Mouse (Mus musculus): ENCODE results near the gene Gm5930. TPM values are rescaled to one million over a fixed set of nuclear protein-coding genes. Genes with fewer than 3 reads are reported as not detected.
"Not testable (repeated sequence)": the region's sequence is repeated elsewhere in the genome, so short reads cannot be mapped to it uniquely, and the experiment has no call there.

Gm5930 gene
- 0.05 TPM in 1 of 2 replicates, not detected in the other for polyA plus RNA-seq (2012)

GRCm38 (mm10) chr14:44338484-44338883, at the start of gene Gm5930:
Gm5930 (minus strand) TSS chr14:44338584.
- not testable (repeated sequence) for TF ChIP-seq GATA1 (IDR thresholded peaks at IDR 0.05; ENCODE audit: low read length)

DNA sequence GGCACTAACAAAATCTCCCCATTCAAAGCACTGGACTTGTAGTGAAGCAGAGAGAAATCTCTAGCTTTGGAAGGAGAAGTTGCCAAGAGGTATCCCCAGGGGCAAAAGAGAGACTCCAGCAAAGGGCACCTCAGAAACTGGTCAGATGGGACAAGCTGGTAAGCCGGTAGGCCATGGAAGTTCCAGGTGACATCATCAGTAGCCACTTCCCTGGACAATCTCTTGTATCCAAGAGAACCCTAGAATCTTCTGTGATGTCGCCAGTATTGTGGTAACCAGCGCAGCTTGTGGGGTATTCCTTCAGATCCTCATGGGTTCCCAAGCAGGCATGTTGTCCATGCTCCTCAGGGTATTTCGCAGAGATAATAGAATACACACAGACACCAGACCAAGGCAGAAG, 26.7 kb upstream of the Gm5930 start, which contains the start of gene Gm8229:
Gene Gm8229, plus strand, starts transcription at position 301 of the 400 bp plus-strand sequence.
- not testable (repeated sequence) for TF ChIP-seq GATA1 (IDR thresholded peaks at IDR 0.05; ENCODE audit: low read length)

DNA sequence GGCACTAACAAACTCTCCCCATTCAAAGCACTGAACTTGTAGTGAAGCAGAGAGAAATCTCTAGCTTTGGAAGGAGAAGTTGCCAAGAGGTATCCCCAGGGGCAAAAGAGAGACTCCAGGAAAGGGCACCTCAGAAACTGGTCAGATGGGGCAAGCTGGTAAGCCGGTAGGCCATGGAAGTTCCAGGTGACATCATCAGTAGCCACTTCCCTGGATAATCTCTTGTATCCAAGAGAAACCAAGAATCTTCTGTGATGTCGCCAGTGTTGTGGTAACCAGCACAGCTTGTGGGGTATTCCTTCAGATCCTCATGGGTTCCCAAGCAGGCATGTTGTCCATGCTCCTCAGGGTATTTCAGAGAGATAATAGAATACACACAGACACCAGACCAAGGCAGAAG, 53.1 kb downstream of the Gm5930 start, which contains the start of gene Gm8220:
Gene Gm8220, plus strand, starts transcription at position 301 of the 400 bp plus-strand sequence.
- TF ChIP-seq GATA1 (IDR thresholded peaks at IDR 0.05; ENCODE audit: low read length): not testable (repeated sequence)

Other genes starting within 250 kb of the Gm5930 start
- not detected in 2 replicates for gene Ear2, start 235.9 kb downstream of the Gm5930 start, polyA plus RNA-seq (2012)
- gene Gm3327, start 214.7 kb downstream of the Gm5930 start, polyA plus RNA-seq (2012): not detected in 2 replicates
- gene Gm8212, start 140.9 kb downstream of the Gm5930 start, polyA plus RNA-seq (2012): not detected in 2 replicates
- 0.18 TPM in 1 of 2 replicates, not detected in the other for gene 4930503E14Rik, start 125.3 kb downstream of the Gm5930 start, polyA plus RNA-seq (2012)
- gene Gm8220, start 53.0 kb downstream of the Gm5930 start, polyA plus RNA-seq (2012): not detected in 2 replicates
- gene Gm8229, start 26.8 kb upstream of the Gm5930 start, polyA plus RNA-seq (2012): not detected in 2 replicates
- not detected in 2 replicates for gene Gm3371, start 72.1 kb upstream of the Gm5930 start, polyA plus RNA-seq (2012)
- gene Gm8232, start 95.1 kb upstream of the Gm5930 start, polyA plus RNA-seq (2012): not detected in 2 replicates
- not detected in 2 replicates for gene BC061237, start 153.9 kb upstream of the Gm5930 start, polyA plus RNA-seq (2012)
- gene Gm17093, start 179.7 kb upstream of the Gm5930 start, polyA plus RNA-seq (2012): not detected in 2 replicates
- gene Gm8247, start 244.6 kb upstream of the Gm5930 start, polyA plus RNA-seq (2012): not detected in 2 replicates